Mouse (Mus musculus): ENCODE data around the gene Rspo1.
A peak's percentile ranks its signal among the peaks of the same experiment; 100 is the strongest.

Gene Rspo1

GRCm38 (mm10) chr4:124972316-124972715 lies 13.9 kb upstream of the Rspo1 start:
- no peak for DNase-seq (ENCODE audit: low read depth, low spot score)

- DNase-seq (ENCODE audit: low read depth, low spot score): peak; percentile 59
Observed at GRCm38 (mm10) chr4:124973296-124973695, 12.9 kb upstream of the Rspo1 start.

- DNase-seq (ENCODE audit: low read depth, low spot score): no peak
Observed at GRCm38 (mm10) chr4:124978201-124978600, 8.0 kb upstream of the Rspo1 start.

GRCm38 (mm10) chr4:124983893-124984526 lies 2.2 kb upstream of the Rspo1 start:
- peak; percentile 70 for DNase-seq (ENCODE audit: low read depth, low spot score)

GRCm38 (mm10) chr4:124984871-124985670 lies 1.2 kb upstream of the Rspo1 start:
- DNase-seq (ENCODE audit: low read depth, low spot score): no peak

- peak; percentile 25 for DNase-seq (ENCODE audit: low read depth, low spot score)
Observed at GRCm38 (mm10) chr4:124986739-124987710, 795 bp downstream of the Rspo1 start.

- no peak for DNase-seq (ENCODE audit: low read depth, low spot score)
Observed at GRCm38 (mm10) chr4:124987711-124988097, 1.5 kb downstream of the Rspo1 start.

GRCm38 (mm10) chr4:124988382-124988781 lies 2.2 kb downstream of the Rspo1 start:
- no peak for DNase-seq (ENCODE audit: low read depth, low spot score)

GRCm38 (mm10) chr4:124989787-124990253 lies 3.6 kb downstream of the Rspo1 start:
- DNase-seq (ENCODE audit: low read depth, low spot score): no peak

GRCm38 (mm10) chr4:124990325-124990724 lies 4.1 kb downstream of the Rspo1 start:
- no peak for DNase-seq (ENCODE audit: low read depth, low spot score)

GRCm38 (mm10) chr4:124997479-124998147 lies 11.4 kb downstream of the Rspo1 start:
- DNase-seq (ENCODE audit: low read depth, low spot score): no peak

GRCm38 (mm10) chr4:124999548-124999947 lies 13.3 kb downstream of the Rspo1 start:
- DNase-seq (ENCODE audit: low read depth, low spot score): no peak

- DNase-seq (ENCODE audit: low read depth, low spot score): no peak
Observed at GRCm38 (mm10) chr4:125002978-125003377, 16.7 kb downstream of the Rspo1 start.

- no peak for DNase-seq (ENCODE audit: low read depth, low spot score)
Observed at GRCm38 (mm10) chr4:125004886-125005285, 18.7 kb downstream of the Rspo1 start.

GRCm38 (mm10) chr4:125007460-125007859 lies 21.2 kb downstream of the Rspo1 start:
- no peak for DNase-seq (ENCODE audit: low read depth, low spot score)

GRCm38 (mm10) chr4:125008220-125008619 lies 22.0 kb downstream of the Rspo1 start:
- DNase-seq (ENCODE audit: low read depth, low spot score): no peak

GRCm38 (mm10) chr4:125008712-125009111 lies 22.5 kb downstream of the Rspo1 start:
- no peak for DNase-seq (ENCODE audit: low read depth, low spot score)

GRCm38 (mm10) chr4:125015806-125016635 lies 29.8 kb downstream of the Rspo1 start, which contains the start of gene Gnl2:
Gene Gnl2, plus strand, starts transcription at chr4:125016585.
- no peak for DNase-seq (ENCODE audit: low read depth, low spot score)

GRCm38 (mm10) chr4:125017431-125017830 lies 31.2 kb downstream of the Rspo1 start:
- no peak for DNase-seq (ENCODE audit: low read depth, low spot score)
